Mouse (Mus musculus): Measurements from ENCODE around the gene Fcrls.

DNA sequence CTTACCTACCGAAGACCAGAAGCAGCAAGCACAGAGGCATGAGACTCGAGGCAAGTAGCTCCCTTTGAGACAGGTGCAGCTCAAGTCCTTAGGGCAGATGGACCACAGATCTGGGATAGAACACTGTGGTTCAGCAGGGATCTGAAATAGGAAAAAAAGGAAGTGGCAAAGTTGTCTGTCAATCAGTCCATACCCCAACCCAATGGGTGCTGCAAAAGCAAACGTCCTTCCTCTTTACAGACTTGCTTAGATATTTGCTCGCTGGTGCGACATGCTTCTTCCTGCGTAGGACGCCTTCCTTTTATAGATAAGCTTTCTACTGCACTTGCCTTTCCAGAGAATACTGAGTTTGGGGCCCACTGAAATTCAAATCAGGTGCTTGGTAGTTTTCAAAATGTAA lies at the start of gene Fcrls:
- TF ChIP-seq GATA1 (IDR thresholded peaks at IDR 0.05; ENCODE audit: borderline replicate concordance, low read length) (no peak), FLI1 (IDR thresholded peaks at IDR 0.05; ENCODE audit: low read length) (no peak)
